Mouse (Mus musculus) hindbrain, embryonic 11.5 days (tissue): ENCODE measurements at regions not wholly inside any gene's neighbourhood (a gene's known extent, or its start where the extent isn't known, plus 50 kb on each side); places are given as distances from the start of the nearest gene placed in this dataset.
A peak's percentile ranks its signal among the peaks of the same experiment; 100 is the strongest.

ENCODE experiments used
- ATAC-seq: fragments of 200-750 bp; cut with Nextera tagmentation; 2 replicates; pipeline ENCODE4 v1.8.0; 2017; ENCODE audit warnings: mild to moderate bottlenecking, moderate TSS enrichment, moderate library complexity; ENCODE audit not compliant: low FRiP score
- DNase-seq: peaks from one replicate; pipeline ENCODE4 v3.0.0-alpha.2; 2015; ENCODE audit warnings: low spot score
- H3K27ac ChIP-seq: fragments of 300-500 bp; sonication (generic); 2 replicates; pipeline ENCODE4 v1.5.1; 2014; ENCODE audit warnings: mild to moderate bottlenecking, low read depth, low read length
- H3K27me3 ChIP-seq: fragments of 300-500 bp; sonication (generic); 2 replicates; pipeline ENCODE4 v1.6.1; 2014; ENCODE audit warnings: mild to moderate bottlenecking, low read length, moderate library complexity, mixed read lengths; ENCODE audit not compliant: control insufficient read depth, insufficient read depth
- H3K36me3 ChIP-seq: fragments of 300-500 bp; sonication (generic); 2 replicates; pipeline ENCODE4 v1.6.1; 2014; ENCODE audit warnings: mild to moderate bottlenecking, low read length, moderate library complexity, mixed read lengths; ENCODE audit not compliant: control insufficient read depth, insufficient read depth
- H3K4me1 ChIP-seq: fragments of 300-500 bp; sonication (generic); replicated peaks from 2 replicates; pipeline ENCODE4 v1.6.1; 2014; ENCODE audit warnings: low read length, mixed read lengths; ENCODE audit not compliant: control insufficient read depth, insufficient read depth
- H3K4me2 ChIP-seq: fragments of 300-500 bp; sonication (generic); replicated peaks from 2 replicates; pipeline ENCODE4 v1.6.1; 2014; ENCODE audit warnings: mild to moderate bottlenecking, low read depth, low read length
- H3K4me3 ChIP-seq: fragments of 300-500 bp; sonication (generic); 2 replicates; pipeline ENCODE4 v1.5.1; 2014; ENCODE audit warnings: low read depth, low read length
- H3K9ac ChIP-seq: fragments of 300-500 bp; sonication (generic); 2 replicates; pipeline ENCODE4 v1.6.1; 2014; ENCODE audit warnings: low read depth, low read length
- H3K9me3 ChIP-seq: fragments of 300-500 bp; sonication (generic); 2 replicates; pipeline ENCODE4 v1.6.1; 2016; ENCODE audit warnings: low read length; ENCODE audit not compliant: control insufficient read depth
- WGBS: fragments of 180-500 bp; shearing (Covaris S2); extraction: QIAGEN DNeasy Blood & Tissue Kit; methylation state at CpG from one replicate; pipeline ENCODE4 v1.1.7; 2014; 5-methylcytosine and 5-hydroxymethylcytosine counted together

DNA sequence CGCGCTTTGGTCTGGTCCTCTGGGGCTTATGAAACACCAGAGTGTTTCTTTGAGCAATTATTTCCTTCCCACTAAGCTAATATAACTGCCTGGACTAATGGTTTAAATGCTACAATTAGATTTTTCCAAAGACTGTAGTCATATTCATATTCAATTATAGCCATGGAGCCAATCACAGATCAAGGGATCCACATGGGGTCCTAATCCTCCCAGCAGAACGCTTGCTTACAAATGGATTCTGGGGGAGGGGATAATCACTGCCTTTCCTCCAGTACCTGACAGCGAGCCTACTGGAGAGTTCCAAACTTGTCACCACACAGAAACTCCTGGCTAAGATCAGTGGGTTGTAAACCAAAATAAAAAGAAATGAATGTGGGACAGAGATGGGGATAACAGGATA lies 212.0 kb downstream of the Parm1 start:
- no peak for DNase-seq
- Histone ChIP-seq H3K4me2 (no peak overlapping the region), H3K36me3 (no peaks in the 10 kb centered on the region), H3K4me3 (no peak overlapping the region), H3K27ac (no peak overlapping the region), H3K9me3 (no peaks in the 10 kb centered on the region), H3K9ac (no peak overlapping the region), H3K27me3 (no peaks in the 10 kb centered on the region), H3K4me1 (no peaks in the 10 kb centered on the region)
- no peak for ATAC-seq
- WGBS: 58% methylated on average over 4 of the region's 4 CpGs

GRCm38 (mm10) chr5:91727448-91727847 lies 210.0 kb downstream of the Parm1 start:
- H3K9ac ChIP-seq: no peak overlapping the region
- DNase-seq (no peak), ATAC-seq (no peak)
- no peak overlapping the region for H3K27ac ChIP-seq
- no peaks in the 10 kb centered on the region for H3K36me3 ChIP-seq
- H3K9me3 ChIP-seq: no peaks in the 10 kb centered on the region
- WGBS: 60% methylated on average over 2 of the region's 2 CpGs
- no peak overlapping the region for H3K4me3 ChIP-seq
- no peak overlapping the region for H3K4me2 ChIP-seq
- H3K4me1 ChIP-seq: no peaks in the 10 kb centered on the region
- H3K27me3 ChIP-seq: no peaks in the 10 kb centered on the region

- Histone ChIP-seq H3K27ac (no peak overlapping the region), H3K9me3 (no peaks in the 10 kb centered on the region), H3K36me3 (no peaks in the 10 kb centered on the region), H3K27me3 (no peaks in the 10 kb centered on the region), H3K4me2 (no peak overlapping the region), H3K9ac (no peak overlapping the region), H3K4me3 (no peak overlapping the region), H3K4me1 (no peaks in the 10 kb centered on the region)
- ATAC-seq (no peak), DNase-seq (no peak)
- 88% methylated on average over 6 of the region's 6 CpGs for WGBS
Measured at GRCm38 (mm10) chr5:91726118-91726500, 208.7 kb downstream of the Parm1 start.

DNA sequence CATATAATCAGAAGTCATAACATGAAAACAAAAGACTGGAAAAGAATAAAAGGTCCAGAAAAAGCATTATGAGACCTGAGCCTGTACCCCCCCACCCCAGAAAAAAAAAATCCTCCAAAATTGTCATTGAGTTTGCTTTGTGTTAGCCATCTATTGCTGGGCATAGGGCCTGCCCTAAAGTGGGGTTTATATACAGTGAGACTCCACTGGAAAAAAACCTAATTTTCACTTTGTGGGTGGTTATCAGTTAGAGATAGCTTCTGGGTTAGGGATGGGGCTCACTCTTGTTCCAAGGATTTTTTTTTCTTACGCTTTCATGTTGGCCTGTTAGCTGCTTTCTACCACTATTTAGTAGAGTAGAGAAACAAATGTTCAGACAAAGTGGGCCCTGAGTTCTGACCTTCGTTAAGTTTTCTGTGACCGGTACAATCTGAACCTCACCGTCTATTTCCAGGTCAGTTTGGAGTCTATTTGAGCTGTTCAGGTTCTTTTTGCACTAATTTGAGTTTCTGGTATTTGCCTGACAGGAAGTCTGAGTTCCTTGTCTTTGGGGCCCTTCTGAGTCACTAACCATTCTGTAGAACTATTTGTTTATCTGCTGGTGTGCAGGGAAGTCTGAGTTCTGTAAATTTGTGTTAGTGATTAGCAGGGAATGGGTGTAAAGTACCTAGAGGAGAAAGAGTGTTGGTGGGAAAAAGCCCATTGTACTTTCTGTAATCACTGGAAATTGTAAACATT lies 208.1 kb downstream of the Parm1 start:
- H3K9me3 ChIP-seq: no peaks in the 10 kb centered on the region
- no peak overlapping the region for H3K4me3 ChIP-seq
- H3K27me3 ChIP-seq: no peaks in the 10 kb centered on the region
- H3K4me2 ChIP-seq: no peak overlapping the region
- H3K9ac ChIP-seq: no peak overlapping the region
- DNase-seq (no peak), ATAC-seq (no peak)
- no peaks in the 10 kb centered on the region for H3K36me3 ChIP-seq
- no peaks in the 10 kb centered on the region for H3K4me1 ChIP-seq
- H3K27ac ChIP-seq: no peak overlapping the region
- WGBS: 91% methylated on average over 4 of the region's 4 CpGs

- DNase-seq (no peak), ATAC-seq (no peak)
- Histone ChIP-seq H3K4me2 (no peak overlapping the region), H3K4me3 (no peak overlapping the region), H3K27me3 (no peaks in the 10 kb centered on the region), H3K9me3 (no peaks in the 10 kb centered on the region), H3K4me1 (no peaks in the 10 kb centered on the region), H3K27ac (no peak overlapping the region), H3K9ac (no peak overlapping the region), H3K36me3 (no peaks in the 10 kb centered on the region)
- 85% methylated on average over 1 of the region's 1 CpGs for WGBS
Measured at GRCm38 (mm10) chr5:91724881-91725280, 207.5 kb downstream of the Parm1 start.

DNA sequence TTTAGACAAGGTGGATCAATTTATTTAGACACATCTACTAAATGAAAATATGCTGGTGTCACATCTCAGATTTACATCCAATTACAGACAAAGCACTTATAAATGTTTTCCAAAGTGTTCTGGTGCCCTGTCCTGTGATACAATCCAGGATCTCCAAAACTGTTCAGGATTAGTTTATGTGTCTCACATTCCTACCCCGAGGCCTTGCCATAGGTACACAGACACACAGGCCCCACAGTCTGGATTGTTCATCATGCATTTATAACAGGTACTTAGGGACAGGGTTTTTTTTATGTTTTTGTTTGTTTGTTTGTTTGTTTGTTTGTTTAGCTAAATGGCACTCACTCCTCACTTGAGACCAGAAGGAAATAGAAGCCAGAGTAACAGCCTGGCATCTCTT lies 206.0 kb downstream of the Parm1 start:
- no peak for DNase-seq
- Histone ChIP-seq H3K36me3 (no peaks in the 10 kb centered on the region), H3K9ac (no peak overlapping the region), H3K27me3 (no peaks in the 10 kb centered on the region), H3K27ac (no peak overlapping the region), H3K9me3 (no peaks in the 10 kb centered on the region), H3K4me3 (no peak overlapping the region), H3K4me2 (no peak overlapping the region), H3K4me1 (no peaks in the 10 kb centered on the region)
- peak; percentile 46; the same call in 1 of the 2 replicates for ATAC-seq
- WGBS: 66% methylated on average over 1 of the region's 1 CpGs

DNA sequence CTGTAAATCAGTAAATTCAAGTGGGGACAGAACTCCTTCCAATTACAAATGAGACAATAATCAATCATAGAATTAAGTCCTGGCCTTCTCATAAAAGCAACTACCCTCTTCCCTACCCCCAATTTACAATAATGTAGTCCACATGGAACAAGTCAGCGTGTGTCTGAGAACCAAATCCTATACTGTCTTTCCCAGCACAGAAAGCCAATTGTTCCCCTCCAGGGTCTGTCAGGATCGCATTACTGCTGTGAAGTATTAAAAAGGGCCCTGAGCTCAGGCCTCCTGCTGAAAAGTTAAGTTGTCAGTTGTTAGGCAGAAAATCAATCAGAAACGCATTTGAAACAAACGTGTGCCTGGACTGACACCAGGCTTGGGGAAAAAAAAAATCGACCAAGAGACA lies 205.6 kb downstream of the Parm1 start:
- Histone ChIP-seq H3K4me3 (no peak overlapping the region), H3K27me3 (no peaks in the 10 kb centered on the region), H3K4me2 (no peak overlapping the region), H3K9me3 (no peaks in the 10 kb centered on the region), H3K27ac (no peak overlapping the region), H3K36me3 (no peaks in the 10 kb centered on the region), H3K4me1 (no peaks in the 10 kb centered on the region), H3K9ac (no peak overlapping the region)
- WGBS: 6% methylated on average over 5 of the region's 5 CpGs
- ATAC-seq: peak; percentile 86
- peak; percentile 55 for DNase-seq

GRCm38 (mm10) chr5:91722403-91722802 lies 205.0 kb downstream of the Parm1 start:
- H3K4me1 ChIP-seq: no peaks in the 10 kb centered on the region
- H3K27me3 ChIP-seq: no peaks in the 10 kb centered on the region
- H3K9ac ChIP-seq: no peak overlapping the region
- no peak overlapping the region for H3K4me2 ChIP-seq
- H3K4me3 ChIP-seq: no peak overlapping the region
- WGBS: 53% methylated on average over 5 of the region's 5 CpGs
- ATAC-seq (no peak), DNase-seq (no peak)
- no peak overlapping the region for H3K27ac ChIP-seq
- no peaks in the 10 kb centered on the region for H3K36me3 ChIP-seq
- H3K9me3 ChIP-seq: no peaks in the 10 kb centered on the region

GRCm38 (mm10) chr5:91721231-91722096 lies 204.0 kb downstream of the Parm1 start:
- Histone ChIP-seq H3K9me3 (no peaks in the 10 kb centered on the region), H3K4me1 (no peaks in the 10 kb centered on the region), H3K27me3 (no peaks in the 10 kb centered on the region), H3K27ac (no peak overlapping the region), H3K4me2 (no peak overlapping the region), H3K4me3 (no peak overlapping the region), H3K9ac (no peak overlapping the region), H3K36me3 (no peaks in the 10 kb centered on the region)
- WGBS: 87% methylated on average over 9 of the region's 9 CpGs
- DNase-seq (no peak), ATAC-seq (no peak)
